Mouse (Mus musculus) gonadal fat pad, adult 2 months (tissue): ENCODE measurements around the gene Cd4. TPM values are rescaled to one million over a fixed set of nuclear protein-coding genes. Genes with fewer than 3 reads are reported as not detected.

Source experiments
- DNase-seq: peaks from one replicate; pipeline ENCODE4 v3.0.0-alpha.2; 2012; ENCODE audit warnings: low read depth
- polyA plus RNA-seq: library from polyadenylated mRNA; depleted of rRNA; stranded (reverse); fragments of >200 nt; gene quantifications from 2 replicates; pipeline ENCODE4 v1.2.3, GENCODE M21; 2012; rRNA removed

The Cd4 gene
- 0.50 and 0.95 TPM in 2 replicates for polyA plus RNA-seq

DNA sequence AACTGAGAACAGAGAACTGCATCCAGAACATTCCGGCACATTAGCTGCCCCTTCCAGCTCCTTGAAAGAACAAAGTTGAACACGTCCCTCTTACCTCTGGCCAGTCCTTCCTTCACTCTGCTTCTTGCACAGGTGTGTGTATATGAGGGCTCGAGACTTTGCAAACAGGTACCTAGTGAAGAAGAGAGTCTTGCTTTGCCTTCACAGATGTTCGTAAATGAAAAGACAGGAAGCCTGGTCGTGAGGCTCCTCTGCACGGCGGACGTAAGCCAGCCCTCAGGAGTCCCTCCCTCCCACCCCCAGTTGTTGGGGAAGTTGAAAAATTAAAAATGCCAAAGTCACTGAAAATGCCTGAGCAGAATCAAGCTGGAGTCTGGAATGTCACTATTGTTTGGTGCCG, at the start of gene Cd4:
Cd4 (minus strand) TSS at position 236 of the 400 bp plus-strand sequence.
- no peak for DNase-seq

- DNase-seq = no peak
These were observed 49.5 kb upstream of the Cd4 start for GRCm38 (mm10) chr6:124937493-124937892.

GRCm38 (mm10) chr6:124936681-124937080, 48.7 kb upstream of the Cd4 start:
- no peak for DNase-seq

GRCm38 (mm10) chr6:124934670-124935069, 46.6 kb upstream of the Cd4 start:
- DNase-seq = no peak

- DNase-seq = no peak
These were observed 45.1 kb upstream of the Cd4 start for GRCm38 (mm10) chr6:124933127-124933526.

DNA sequence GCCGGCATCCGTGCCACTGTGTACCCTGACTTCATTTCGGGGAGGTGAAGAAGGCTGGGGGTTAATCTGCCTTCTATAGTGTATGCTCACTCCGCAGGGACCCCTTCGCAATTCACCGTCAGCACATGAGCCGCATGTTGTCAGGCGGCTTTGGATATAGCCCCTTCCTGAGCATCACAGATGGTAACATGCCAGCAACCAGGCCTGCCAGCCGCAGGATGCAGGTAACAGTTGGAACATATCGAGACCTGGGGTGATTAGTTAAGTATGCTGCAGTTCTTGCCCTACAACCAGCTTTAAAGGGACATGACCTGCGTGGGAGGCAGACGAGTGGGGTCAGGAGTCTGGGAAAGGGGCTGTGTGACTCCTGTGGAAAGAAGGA, 44.3 kb upstream of the Cd4 start:
- DNase-seq = no peak

DNA sequence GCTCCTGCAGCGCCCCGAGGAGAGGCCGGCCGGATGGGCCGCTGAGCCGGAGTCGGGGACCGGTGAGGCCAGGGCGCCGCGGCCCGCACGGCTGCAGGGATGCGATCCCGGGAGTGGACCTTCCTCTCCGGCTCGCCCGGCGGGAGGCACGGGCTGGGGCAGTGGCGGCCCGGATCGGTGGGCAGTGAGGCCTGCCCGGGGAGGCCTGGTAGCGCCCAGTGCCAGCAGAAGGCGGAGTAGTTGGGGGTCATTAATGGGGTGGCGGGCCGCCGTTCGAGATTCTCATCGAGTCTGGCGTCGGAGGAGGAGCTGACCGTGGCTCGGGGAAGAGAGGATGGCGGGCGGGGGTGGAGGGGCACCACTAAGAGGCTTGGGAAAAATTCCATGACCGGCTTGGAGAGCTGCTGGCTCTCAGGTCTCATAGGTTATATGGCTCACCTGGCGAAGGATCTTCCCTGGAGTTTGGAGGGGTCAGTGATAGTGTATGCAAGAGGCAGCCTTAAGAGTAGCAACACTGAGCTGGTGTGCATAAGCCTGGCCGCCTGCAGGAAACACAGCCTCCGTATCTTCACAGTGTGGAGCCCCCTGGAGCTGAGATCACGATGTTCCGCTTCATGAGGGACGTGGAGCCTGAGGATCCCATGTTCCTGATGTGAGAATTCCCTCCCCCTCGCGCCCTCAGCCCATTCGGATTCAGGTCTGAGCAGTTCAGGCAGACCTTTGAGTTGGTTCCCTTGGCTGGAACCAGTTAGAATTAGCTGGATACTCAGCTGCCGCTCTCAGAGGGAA, 43.7 kb upstream of the Cd4 start:
- no peak for DNase-seq

- peak; percentile 89 for DNase-seq
These were observed 42.9 kb upstream of the Cd4 start, which contains the start of gene Mlf2 for GRCm38 (mm10) chr6:124930754-124931524. Mlf2 (plus strand) TSS chr6:124931386.

DNA sequence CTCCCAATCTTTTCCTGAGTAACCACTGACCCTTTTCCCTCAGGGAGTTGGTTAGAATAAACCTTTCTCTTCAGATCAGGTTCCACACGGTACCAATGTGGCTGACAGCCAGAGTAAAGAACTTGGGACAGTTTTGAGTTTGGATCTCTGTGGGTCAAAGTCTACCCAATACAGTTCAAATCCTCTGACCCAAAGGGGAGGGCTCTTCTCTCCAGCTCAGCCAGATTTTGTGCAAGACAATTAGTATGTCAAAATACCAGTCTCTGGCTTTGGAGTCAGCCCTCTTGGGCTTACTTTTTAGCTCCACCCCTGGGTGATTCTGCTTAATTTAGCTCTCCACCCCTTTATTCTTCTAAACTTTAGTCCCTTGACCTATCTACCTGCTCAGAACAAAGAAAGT, 42.2 kb upstream of the Cd4 start:
- peak; percentile 85 for DNase-seq

- no peak for DNase-seq
These were observed 37.9 kb upstream of the Cd4 start for GRCm38 (mm10) chr6:124925941-124926340.

DNA sequence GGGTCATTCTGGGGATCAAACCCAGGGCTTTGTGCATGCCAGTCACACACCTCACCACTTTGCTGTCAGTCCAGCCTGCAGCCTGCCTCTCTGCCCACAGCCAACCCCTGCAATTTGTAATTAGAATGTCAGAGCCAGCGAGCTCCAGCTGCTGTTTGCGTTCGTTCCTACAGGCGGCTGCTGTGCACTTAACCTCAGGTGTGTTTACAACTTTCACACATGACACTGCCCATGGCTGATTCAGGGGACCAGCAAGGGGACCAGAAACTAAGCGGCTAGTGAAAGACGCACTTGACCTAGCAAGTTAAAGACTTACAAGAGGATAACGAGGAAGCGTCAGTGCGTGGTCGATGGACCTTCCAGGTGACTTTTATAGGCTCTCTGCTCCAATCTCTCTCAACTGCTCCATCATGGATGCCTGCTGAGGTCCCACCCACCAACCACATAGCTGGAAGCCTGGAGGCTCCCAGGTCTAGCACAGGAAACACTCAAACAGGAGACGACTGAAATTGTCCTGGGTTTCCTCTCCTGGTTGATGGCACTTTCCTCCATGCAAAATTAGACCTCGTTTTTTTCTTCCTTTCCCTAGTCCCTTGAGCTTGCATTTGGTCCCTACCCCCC, 37.3 kb upstream of the Cd4 start:
- no peak for DNase-seq

GRCm38 (mm10) chr6:124921539-124921938, 33.5 kb upstream of the Cd4 start:
- no peak for DNase-seq

DNA sequence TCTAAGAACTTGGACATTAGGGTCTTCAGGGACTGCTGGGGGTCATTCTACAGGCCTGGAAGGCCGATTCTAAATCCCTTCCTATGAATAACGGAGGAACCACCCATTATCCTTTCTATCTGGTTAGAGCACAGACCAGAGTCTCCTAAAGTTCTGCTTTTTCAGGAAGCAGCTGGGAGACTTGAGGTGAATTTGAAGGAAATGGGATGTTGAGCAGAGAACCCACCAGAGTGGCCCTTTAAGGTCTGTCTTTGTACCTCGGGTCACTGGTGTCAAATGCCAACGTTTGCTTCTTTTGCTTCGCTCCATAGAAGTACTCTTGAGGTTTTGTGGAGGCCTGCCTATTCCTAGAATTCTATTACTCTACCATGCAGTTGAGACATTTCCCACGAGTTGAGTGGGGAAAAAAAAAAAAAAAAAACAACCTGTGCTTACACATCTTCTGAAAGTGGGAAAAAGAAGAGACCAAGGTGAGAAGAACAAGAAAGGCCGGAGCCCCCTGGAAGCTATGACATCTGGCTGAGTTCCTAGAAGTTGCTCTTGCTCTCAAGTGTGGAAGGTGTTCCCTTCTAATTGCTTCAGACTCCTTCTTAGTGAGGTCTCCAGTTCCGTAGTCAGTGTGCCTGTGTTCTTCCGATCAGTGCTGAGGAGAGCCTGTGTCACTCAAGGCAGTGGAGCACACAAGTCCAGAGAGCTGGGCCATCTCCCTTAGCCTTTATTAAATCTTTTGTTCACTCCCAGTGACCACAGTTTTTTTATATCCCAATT, 32.5 kb upstream of the Cd4 start:
- DNase-seq = no peak

DNA sequence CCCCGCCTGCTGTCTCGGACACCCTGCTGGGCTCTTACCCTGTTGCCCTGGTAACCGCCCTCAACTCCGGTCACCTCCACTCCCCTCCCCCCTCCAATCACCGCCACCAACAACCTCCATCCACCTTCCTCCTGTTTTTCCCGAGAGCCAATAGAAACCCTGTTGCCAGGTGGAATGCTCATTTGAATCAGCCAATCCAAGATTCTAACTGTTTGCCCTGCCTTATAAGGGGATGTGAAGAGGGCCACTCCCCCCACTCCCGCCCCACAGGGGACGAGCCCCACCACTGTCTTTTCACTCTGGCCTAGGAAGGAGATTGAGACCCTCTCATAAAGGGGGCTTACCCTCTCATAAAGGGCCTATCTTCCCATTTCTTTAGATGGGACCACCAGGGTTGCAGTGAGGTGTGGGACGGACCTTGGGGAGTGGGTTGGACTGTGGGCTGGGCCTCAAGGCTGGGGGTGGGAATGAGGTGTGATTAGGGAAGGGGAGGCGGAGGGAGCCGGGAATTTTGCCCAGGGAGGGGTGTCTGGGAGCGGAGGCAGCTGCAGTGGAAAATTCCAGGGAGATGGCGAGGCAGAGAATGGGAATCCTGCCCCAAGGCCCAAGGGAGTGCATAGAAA, 31.8 kb upstream of the Cd4 start, which contains the start of gene Ptms:
Ptms (minus strand) TSS at position 409 of the 623 bp plus-strand sequence.
- DNase-seq = no peak

GRCm38 (mm10) chr6:124918890-124919627, 31.0 kb upstream of the Cd4 start:
- no peak for DNase-seq

DNA sequence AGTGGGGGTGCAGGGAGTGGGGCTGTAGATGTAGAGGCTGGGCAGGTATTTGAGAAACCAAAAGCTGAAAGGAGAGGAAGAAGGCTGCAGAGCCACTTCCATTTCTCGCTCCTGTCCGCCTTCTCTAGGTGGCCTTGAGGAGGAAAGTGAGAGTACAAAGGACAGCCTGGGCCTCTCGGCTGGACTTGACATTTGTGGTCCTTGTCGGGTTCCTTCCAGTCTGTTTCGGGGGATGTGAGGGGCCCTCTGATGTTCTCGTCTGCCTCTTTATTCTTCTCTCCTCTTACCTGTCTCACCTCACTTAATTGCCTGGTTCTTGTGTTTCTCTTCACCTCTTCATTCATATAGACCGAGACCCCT, 30.3 kb upstream of the Cd4 start:
- DNase-seq = no peak

GRCm38 (mm10) chr6:124917518-124918330, 29.7 kb upstream of the Cd4 start:
- DNase-seq = no peak

- DNase-seq = no peak
These were observed 28.9 kb upstream of the Cd4 start for GRCm38 (mm10) chr6:124916695-124917517.
